Mouse (Mus musculus) midbrain, embryonic 11.5 days (tissue): ENCODE measurements around the gene Rpusd2. TPM values are rescaled to one million over a fixed set of nuclear protein-coding genes. Genes with fewer than 3 reads are reported as not detected.

Source experiments
- ATAC-seq: fragments of 200-750 bp; cut with Nextera tagmentation; 2 replicates; pipeline ENCODE4 v1.8.0; 2017; ENCODE audit warnings: moderate TSS enrichment, moderate library complexity; ENCODE audit not compliant: low FRiP score
- DNase-seq: peaks from one replicate; pipeline ENCODE4 v3.0.0; 2015; ENCODE audit warnings: low spot score; ENCODE audit errors: missing footprints
- H3K27ac ChIP-seq: fragments of 300-500 bp; sonication (generic); 2 replicates; pipeline ENCODE4 v1.5.1; 2014; ENCODE audit warnings: low read depth, low read length
- H3K27me3 ChIP-seq: fragments of 300-500 bp; sonication (generic); 2 replicates; pipeline ENCODE4 v1.6.1; 2014; ENCODE audit warnings: mild to moderate bottlenecking, low read length, moderate library complexity, mixed read lengths; ENCODE audit not compliant: control insufficient read depth, insufficient read depth
- H3K36me3 ChIP-seq: fragments of 300-500 bp; sonication (generic); 2 replicates; pipeline ENCODE4 v1.6.1; 2014; ENCODE audit warnings: mild to moderate bottlenecking, low read length, moderate library complexity, mixed read lengths; ENCODE audit not compliant: control insufficient read depth, insufficient read depth
- H3K4me1 ChIP-seq: fragments of 300-500 bp; sonication (generic); 2 replicates; pipeline ENCODE4 v1.6.1; 2014; ENCODE audit warnings: low read length; ENCODE audit not compliant: control insufficient read depth, insufficient read depth
- H3K4me2 ChIP-seq: fragments of 300-500 bp; sonication (generic); 2 replicates; pipeline ENCODE4 v1.6.1; 2014; ENCODE audit warnings: mild to moderate bottlenecking, moderate library complexity
- H3K4me3 ChIP-seq: fragments of 300-500 bp; sonication (generic); 2 replicates; pipeline ENCODE4 v1.5.1; 2014; ENCODE audit warnings: low read depth, low read length
- H3K9ac ChIP-seq: fragments of 300-500 bp; sonication (generic); 2 replicates; pipeline ENCODE4 v1.6.1; 2014; ENCODE audit warnings: low read length
- H3K9me3 ChIP-seq: fragments of 300-500 bp; sonication (generic); 2 replicates; pipeline ENCODE4 v1.6.1; 2016; ENCODE audit warnings: low read length; ENCODE audit not compliant: control insufficient read depth
- WGBS: fragments of 180-500 bp; shearing (Covaris S2); extraction: QIAGEN DNeasy Blood & Tissue Kit; methylation state at CpG from one replicate; pipeline ENCODE4 v1.1.7; 2014; 5-methylcytosine and 5-hydroxymethylcytosine counted together
- polyA plus RNA-seq: library from polyadenylated mRNA; unstranded; fragments of >200 nt; fragmentation: Nextera tagmentation; extraction: Ambion mirVana; gene quantifications from 2 replicates; pipeline ENCODE4 v1.2.1, GENCODE M21; 2014

Gene Rpusd2
- polyA plus RNA-seq, 1 experiment from 2014 or later = 7.4 TPM

- WGBS = 79% methylated on average over 9 of the region's 9 CpGs
- H3K4me2 ChIP-seq = no peak overlapping the region
- no peaks in the 10 kb centered on the region for H3K27me3 ChIP-seq
- peaks cover 10% of the 10 kb centered on the region; the same call in 1 of the 2 replicates for H3K36me3 ChIP-seq
- no peaks in the 10 kb centered on the region for H3K9me3 ChIP-seq
- H3K4me1 ChIP-seq = peaks cover 5% of the 10 kb centered on the region; the same call in 1 of the 2 replicates
- DNase-seq (peak; percentile 69), ATAC-seq (no peak)
- H3K9ac ChIP-seq = no peak overlapping the region
- H3K27ac ChIP-seq = no peak overlapping the region
- no peak overlapping the region for H3K4me3 ChIP-seq
These were observed 9.9 kb upstream of the Rpusd2 start for GRCm38 (mm10) chr2:119024536-119025238.

DNA sequence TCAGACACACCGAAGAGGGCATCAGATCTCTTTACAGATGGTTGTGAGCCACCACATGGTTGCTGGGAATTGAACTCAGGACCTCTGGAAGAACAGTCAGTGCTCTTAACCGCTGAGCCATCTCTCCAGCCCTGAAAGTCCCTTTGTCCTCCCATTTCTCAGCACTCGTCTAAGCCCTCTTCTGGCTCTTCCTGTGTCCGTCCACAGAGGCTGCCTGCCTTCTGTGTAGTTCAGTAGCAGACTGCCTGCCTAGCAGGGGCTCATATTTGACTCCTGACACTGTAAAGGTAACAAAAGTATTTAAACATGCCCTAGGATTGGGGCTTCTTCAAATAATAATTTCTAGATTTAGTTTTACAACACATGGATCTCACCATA, 9.4 kb upstream of the Rpusd2 start:
- Histone ChIP-seq H3K27me3 (no peaks in the 10 kb centered on the region), H3K9me3 (no peaks in the 10 kb centered on the region), H3K4me3 (no peak overlapping the region), H3K4me1 (peaks cover 5% of the 10 kb centered on the region; the same call in 1 of the 2 replicates), H3K36me3 (peaks cover 10% of the 10 kb centered on the region; the same call in 1 of the 2 replicates), H3K9ac (no peak overlapping the region), H3K27ac (no peak overlapping the region), H3K4me2 (no peak overlapping the region)
- WGBS = 79% methylated on average over 4 of the region's 4 CpGs
- ATAC-seq (no peak), DNase-seq (no peak)

DNA sequence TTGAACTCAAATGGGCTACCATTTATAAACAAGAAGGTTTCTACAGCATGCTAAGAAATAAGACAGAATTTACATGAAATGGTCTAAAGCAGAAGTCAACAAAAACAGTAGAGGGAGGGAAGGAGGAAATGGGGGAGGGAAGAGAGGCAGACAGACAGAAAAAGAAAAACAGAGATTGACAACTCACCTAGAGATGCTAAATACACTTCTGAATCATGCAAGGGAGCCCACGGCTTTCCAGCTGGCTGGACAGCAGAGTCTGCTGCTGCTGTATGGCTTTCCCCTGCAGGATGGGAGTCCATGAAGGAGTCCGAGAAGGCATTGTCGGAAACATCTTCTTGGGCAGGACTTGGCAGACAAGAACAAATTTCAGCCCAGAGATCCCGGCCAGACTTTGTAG, 7.6 kb upstream of the Rpusd2 start:
- no peak for ATAC-seq
- WGBS = 92% methylated on average over 4 of the region's 4 CpGs

DNA sequence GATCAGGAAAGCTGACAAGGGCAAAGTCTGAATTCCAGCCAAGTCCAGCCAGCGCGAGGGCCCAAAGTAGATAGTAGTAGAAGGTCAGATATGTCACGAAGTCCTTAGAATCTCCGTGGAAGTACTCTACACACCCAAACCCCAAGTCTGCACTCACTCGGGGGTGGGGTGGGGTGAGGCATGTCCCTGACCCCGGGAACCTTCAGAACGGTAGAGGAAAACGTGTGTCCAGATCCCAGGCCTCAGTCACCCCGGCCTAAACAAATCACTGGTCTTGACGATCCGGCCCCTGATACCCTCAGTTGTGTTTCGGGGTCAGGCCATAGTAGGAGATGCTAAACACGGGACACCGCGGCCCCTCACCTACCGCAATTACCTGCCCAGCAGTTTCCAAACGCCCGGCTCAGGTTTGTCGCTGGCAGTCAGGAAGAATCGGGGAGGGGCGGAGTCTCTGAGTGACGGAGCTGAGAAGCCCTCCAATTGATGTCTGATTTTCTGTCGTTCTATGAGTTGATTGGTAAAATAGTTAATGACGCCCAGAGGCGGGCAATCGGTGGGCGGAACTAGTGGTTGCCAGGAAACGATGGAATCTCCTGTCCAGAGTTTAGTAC, 5.5 kb upstream of the Rpusd2 start, which contains the start of gene Ccdc32:
Gene Ccdc32 (minus strand): TSS at position 453 of the 611 bp plus-strand sequence.
- Histone ChIP-seq H3K4me2 (peak within 1 kb of the TSS; percentile 86), H3K9ac (peak within 1 kb of the TSS; percentile 72), H3K4me1 (peaks cover 5% of the 10 kb centered on the region; the same call in 1 of the 2 replicates), H3K27me3 (no peaks in the 10 kb centered on the region), H3K9me3 (no peaks in the 10 kb centered on the region), H3K36me3 (no peaks in the 10 kb centered on the region), H3K27ac (no peak within 1 kb of the TSS), H3K4me3 (peak within 1 kb of the TSS; percentile 74)
- WGBS = 1% methylated on average over 28 of the region's 28 CpGs
- ATAC-seq = peak; percentile 94
- DNase-seq = peak; percentile 99

More for the DNA sequence above, 7.6 kb upstream of the Rpusd2 start:
- Histone ChIP-seq H3K27ac (no peak overlapping the region), H3K9me3 (no peaks in the 10 kb centered on the region), H3K27me3 (no peaks in the 10 kb centered on the region), H3K4me3 (no peak overlapping the region), H3K4me2 (no peak overlapping the region), H3K4me1 (peaks cover 5% of the 10 kb centered on the region; the same call in 1 of the 2 replicates), H3K9ac (no peak overlapping the region), H3K36me3 (peaks cover under 1% of the 10 kb centered on the region; the same call in 1 of the 2 replicates)
- peak; percentile 51 for DNase-seq

GRCm38 (mm10) chr2:119032191-119032590, 2.4 kb upstream of the Rpusd2 start:
- Histone ChIP-seq H3K27ac (no peak overlapping the region), H3K27me3 (no peaks in the 10 kb centered on the region), H3K9me3 (no peaks in the 10 kb centered on the region), H3K4me2 (no peak overlapping the region), H3K4me1 (peaks cover 12% of the 10 kb centered on the region; the same call in 1 of the 2 replicates), H3K4me3 (no peak overlapping the region), H3K36me3 (no peaks in the 10 kb centered on the region), H3K9ac (no peak overlapping the region)
- 76% methylated on average over 4 of the region's 4 CpGs for WGBS
- ATAC-seq = no peak
- no peak for DNase-seq

- ATAC-seq (no peak), DNase-seq (no peak)
- Histone ChIP-seq H3K27ac (peak overlapping the region; percentile 86), H3K9me3 (no peaks in the 10 kb centered on the region), H3K27me3 (no peaks in the 10 kb centered on the region), H3K9ac (peak overlapping the region; percentile 83), H3K36me3 (peaks cover 4% of the 10 kb centered on the region), H3K4me1 (peaks cover 8% of the 10 kb centered on the region; the same call in 1 of the 2 replicates), H3K4me3 (peak overlapping the region; percentile 70), H3K4me2 (peak overlapping the region; percentile 55)
- WGBS = 10% methylated on average over 7 of the region's 7 CpGs
These were observed 781 bp downstream of the Rpusd2 start for GRCm38 (mm10) chr2:119035397-119035745.

GRCm38 (mm10) chr2:119040882-119041281, 6.3 kb downstream of the Rpusd2 start:
- ATAC-seq (no peak), DNase-seq (no peak)
- no peak overlapping the region for H3K27ac ChIP-seq
- H3K9ac ChIP-seq = no peak overlapping the region
- no peaks in the 10 kb centered on the region for H3K9me3 ChIP-seq
- H3K4me3 ChIP-seq = no peak overlapping the region
- H3K36me3 ChIP-seq = peaks cover 4% of the 10 kb centered on the region
- no peak overlapping the region for H3K4me2 ChIP-seq
- peaks cover under 1% of the 10 kb centered on the region; the same call in 1 of the 2 replicates for H3K4me1 ChIP-seq
- 53% methylated on average over 4 of the region's 4 CpGs for WGBS
- H3K27me3 ChIP-seq = no peaks in the 10 kb centered on the region

DNA sequence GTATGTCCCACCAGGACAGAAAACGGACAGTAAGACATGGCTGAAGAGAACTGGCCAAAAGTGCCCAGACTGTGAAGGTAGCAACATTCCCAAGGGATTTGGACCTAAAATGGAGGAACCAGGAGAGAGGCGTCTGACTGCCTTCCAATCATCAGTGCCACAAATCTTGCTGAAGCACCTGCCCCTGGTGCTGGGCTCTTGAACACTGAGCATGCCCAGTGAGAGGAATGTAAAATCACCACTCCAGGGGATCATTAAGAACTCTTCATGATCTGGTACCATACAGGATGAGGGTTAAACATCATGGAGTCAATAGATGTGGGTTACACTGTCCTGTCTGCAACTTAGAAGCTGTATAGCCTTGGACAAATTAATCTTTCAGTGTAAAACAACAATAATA, 10.6 kb downstream of the Rpusd2 start:
- Histone ChIP-seq H3K27me3 (no peaks in the 10 kb centered on the region), H3K4me2 (no peak overlapping the region), H3K9me3 (no peaks in the 10 kb centered on the region), H3K36me3 (no peaks in the 10 kb centered on the region), H3K9ac (no peak overlapping the region), H3K27ac (no peak overlapping the region), H3K4me3 (no peak overlapping the region), H3K4me1 (peaks cover 7% of the 10 kb centered on the region)
- ATAC-seq (no peak), DNase-seq (no peak)
- 79% methylated on average over 2 of the region's 2 CpGs for WGBS
